Mouse (Mus musculus): ENCODE results near the gene Lyar. TPM values are rescaled to one million over a fixed set of nuclear protein-coding genes. Genes with fewer than 3 reads are reported as not detected.

Gene Lyar
- polyA plus RNA-seq, 1 experiment from 2014 or later, result 146 TPM

- Histone ChIP-seq H3K36me3 (ENCODE audit: control insufficient read depth, insufficient read depth, low read length) (no peaks in the 10 kb centered on the region; the same call in 1 of the 2 replicates), H3K4me2 (ENCODE audit: low read depth, severe bottlenecking) (no peak overlapping the region), H3K4me1 (ENCODE audit: control insufficient read depth, insufficient read depth, low read length) (no peaks in the 10 kb centered on the region), H3K9me3 (ENCODE audit: control insufficient read depth, low read length) (no peaks in the 10 kb centered on the region), H3K9ac (ENCODE audit: low read length) (no peak overlapping the region), H3K4me3 (ENCODE audit: low read depth, low read length) (no peak overlapping the region), H3K27me3 (ENCODE audit: control insufficient read depth, insufficient read depth, low read length) (no peaks in the 10 kb centered on the region), H3K27ac (replicated peaks; ENCODE audit: low read depth, low read length) (no peak overlapping the region)
- WGBS, result 70% methylated on average over 5 of the region's 5 CpGs
- no peak for DNase-seq (ENCODE audit: low spot score)
- 0 out of 2 replicates have a peak, but pooled peaks have one; percentile 3 for ATAC-seq (ENCODE audit: insufficient number of reproducible peaks, low FRiP score, low TSS enrichment, low read depth)
Measured at GRCm38 (mm10) chr5:38196821-38197481, 23.3 kb upstream of the Lyar start.

GRCm38 (mm10) chr5:38197482-38197823 is 22.8 kb upstream of the Lyar start:
- WGBS, result 19% methylated on average over 7 of the region's 7 CpGs
- no peaks in the 10 kb centered on the region for H3K27me3 ChIP-seq (ENCODE audit: control insufficient read depth, insufficient read depth, low read length)
- no peaks in the 10 kb centered on the region for H3K9me3 ChIP-seq (ENCODE audit: control insufficient read depth, low read length)
- H3K9ac ChIP-seq (ENCODE audit: low read length), result no peak overlapping the region
- DNase-seq (ENCODE audit: low spot score), result peak; percentile 96
- H3K27ac ChIP-seq (replicated peaks; ENCODE audit: low read depth, low read length), result no peak overlapping the region
- no peak overlapping the region for H3K4me3 ChIP-seq (ENCODE audit: low read depth, low read length)
- no peaks in the 10 kb centered on the region for H3K4me1 ChIP-seq (ENCODE audit: control insufficient read depth, insufficient read depth, low read length)
- no peaks in the 10 kb centered on the region; the same call in 1 of the 2 replicates for H3K36me3 ChIP-seq (ENCODE audit: control insufficient read depth, insufficient read depth, low read length)
- ATAC-seq (ENCODE audit: insufficient number of reproducible peaks, low FRiP score, low TSS enrichment, low read depth), result peak; percentile 61
- H3K4me2 ChIP-seq (ENCODE audit: low read depth, severe bottlenecking), result no peak overlapping the region

- Histone ChIP-seq H3K27ac (replicated peaks; ENCODE audit: low read depth, low read length) (no peak overlapping the region), H3K4me1 (ENCODE audit: control insufficient read depth, insufficient read depth, low read length) (no peaks in the 10 kb centered on the region)
Measured at GRCm38 (mm10) chr5:38199686-38200085, 20.6 kb upstream of the Lyar start.

DNA sequence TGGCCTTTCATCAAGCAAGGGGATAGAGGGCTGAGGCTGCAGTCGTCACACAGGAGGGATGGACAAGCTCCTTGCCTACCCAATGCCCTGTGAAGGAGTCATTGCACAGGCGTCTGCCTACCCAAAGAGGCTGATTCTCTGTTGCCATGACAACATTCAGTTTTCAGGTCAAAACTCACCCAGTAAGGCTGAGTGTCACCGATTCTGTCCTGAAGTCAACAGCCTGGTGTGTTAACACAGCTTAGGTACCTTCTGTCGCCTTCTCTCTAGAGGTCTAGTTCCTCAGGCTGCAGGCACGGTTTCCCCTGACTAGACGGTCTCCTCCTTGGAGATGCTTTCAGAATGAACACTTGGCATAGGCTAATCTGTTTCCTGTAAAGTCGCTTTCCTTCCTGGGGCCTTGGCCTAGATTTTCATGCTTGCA is 15.0 kb upstream of the Lyar start:
- Histone ChIP-seq H3K9ac (ENCODE audit: low read length) (no peak overlapping the region), H3K36me3 (ENCODE audit: control insufficient read depth, insufficient read depth, low read length) (peaks cover 8% of the 10 kb centered on the region; the same call in 1 of the 2 replicates), H3K9me3 (ENCODE audit: control insufficient read depth, low read length) (no peaks in the 10 kb centered on the region), H3K27me3 (ENCODE audit: control insufficient read depth, insufficient read depth, low read length) (no peaks in the 10 kb centered on the region), H3K4me2 (ENCODE audit: low read depth, severe bottlenecking) (no peak overlapping the region), H3K4me1 (ENCODE audit: control insufficient read depth, insufficient read depth, low read length) (no peaks in the 10 kb centered on the region), H3K4me3 (ENCODE audit: low read depth, low read length) (no peak overlapping the region), H3K27ac (replicated peaks; ENCODE audit: low read depth, low read length) (no peak overlapping the region)
- WGBS, result 91% methylated on average over 7 of the region's 7 CpGs
- DNase-seq (ENCODE audit: low spot score), result no peak
- no peak for ATAC-seq (ENCODE audit: insufficient number of reproducible peaks, low FRiP score, low TSS enrichment, low read depth)

More at GRCm38 (mm10) chr5:38199686-38200085, 20.6 kb upstream of the Lyar start:
- Histone ChIP-seq H3K9me3 (ENCODE audit: control insufficient read depth, low read length) (no peaks in the 10 kb centered on the region), H3K9ac (ENCODE audit: low read length) (no peak overlapping the region), H3K36me3 (ENCODE audit: control insufficient read depth, insufficient read depth, low read length) (peaks cover 8% of the 10 kb centered on the region; the same call in 1 of the 2 replicates), H3K27me3 (ENCODE audit: control insufficient read depth, insufficient read depth, low read length) (no peaks in the 10 kb centered on the region), H3K4me2 (ENCODE audit: low read depth, severe bottlenecking) (no peak overlapping the region), H3K4me3 (ENCODE audit: low read depth, low read length) (no peak overlapping the region)
- no peak for DNase-seq (ENCODE audit: low spot score)
- no peak for ATAC-seq (ENCODE audit: insufficient number of reproducible peaks, low FRiP score, low TSS enrichment, low read depth)
- WGBS, result 88% methylated on average over 2 of the region's 2 CpGs

- H3K9me3 ChIP-seq (ENCODE audit: control insufficient read depth, low read length), result no peaks in the 10 kb centered on the region
- H3K9ac ChIP-seq (ENCODE audit: low read length), result no peak overlapping the region
- H3K27me3 ChIP-seq (ENCODE audit: control insufficient read depth, insufficient read depth, low read length), result no peaks in the 10 kb centered on the region
- no peaks in the 10 kb centered on the region for H3K4me1 ChIP-seq (ENCODE audit: control insufficient read depth, insufficient read depth, low read length)
- H3K36me3 ChIP-seq (ENCODE audit: control insufficient read depth, insufficient read depth, low read length), result peaks cover 3% of the 10 kb centered on the region
- ATAC-seq (ENCODE audit: insufficient number of reproducible peaks, low FRiP score, low TSS enrichment, low read depth) (no peak), DNase-seq (ENCODE audit: low spot score) (no peak)
- WGBS, result 70% methylated on average over 8 of the region's 8 CpGs
- H3K4me3 ChIP-seq (ENCODE audit: low read depth, low read length), result no peak overlapping the region
- H3K27ac ChIP-seq (replicated peaks; ENCODE audit: low read depth, low read length), result no peak overlapping the region
- no peak overlapping the region for H3K4me2 ChIP-seq (ENCODE audit: low read depth, severe bottlenecking)
Measured at GRCm38 (mm10) chr5:38208985-38209384, 11.3 kb upstream of the Lyar start.

- H3K36me3 ChIP-seq (ENCODE audit: control insufficient read depth, insufficient read depth, low read length), result peaks cover 4% of the 10 kb centered on the region
Measured at GRCm38 (mm10) chr5:38211691-38212090, 8.6 kb upstream of the Lyar start.

GRCm38 (mm10) chr5:38213009-38213408 is 7.3 kb upstream of the Lyar start:
- Histone ChIP-seq H3K27ac (replicated peaks; ENCODE audit: low read depth, low read length) (no peak overlapping the region), H3K4me2 (ENCODE audit: low read depth, severe bottlenecking) (no peak overlapping the region), H3K9me3 (ENCODE audit: control insufficient read depth, low read length) (no peaks in the 10 kb centered on the region), H3K9ac (ENCODE audit: low read length) (no peak overlapping the region), H3K4me1 (ENCODE audit: control insufficient read depth, insufficient read depth, low read length) (no peaks in the 10 kb centered on the region), H3K27me3 (ENCODE audit: control insufficient read depth, insufficient read depth, low read length) (no peaks in the 10 kb centered on the region), H3K4me3 (ENCODE audit: low read depth, low read length) (no peak overlapping the region), H3K36me3 (ENCODE audit: control insufficient read depth, insufficient read depth, low read length) (peaks cover 4% of the 10 kb centered on the region)
- 63% methylated on average over 6 of the region's 6 CpGs for WGBS
- DNase-seq (ENCODE audit: low spot score) (no peak), ATAC-seq (ENCODE audit: insufficient number of reproducible peaks, low FRiP score, low TSS enrichment, low read depth) (no peak)

More at GRCm38 (mm10) chr5:38211691-38212090, 8.6 kb upstream of the Lyar start:
- H3K27ac ChIP-seq (replicated peaks; ENCODE audit: low read depth, low read length), result no peak overlapping the region
- H3K4me1 ChIP-seq (ENCODE audit: control insufficient read depth, insufficient read depth, low read length), result no peaks in the 10 kb centered on the region
- ATAC-seq (ENCODE audit: insufficient number of reproducible peaks, low FRiP score, low TSS enrichment, low read depth) (no peak), DNase-seq (ENCODE audit: low spot score) (no peak)
- WGBS, result 87% methylated on average over 8 of the region's 8 CpGs
- H3K4me2 ChIP-seq (ENCODE audit: low read depth, severe bottlenecking), result no peak overlapping the region
- H3K27me3 ChIP-seq (ENCODE audit: control insufficient read depth, insufficient read depth, low read length), result no peaks in the 10 kb centered on the region
- H3K4me3 ChIP-seq (ENCODE audit: low read depth, low read length), result no peak overlapping the region
- H3K9ac ChIP-seq (ENCODE audit: low read length), result no peak overlapping the region
- H3K9me3 ChIP-seq (ENCODE audit: control insufficient read depth, low read length), result no peaks in the 10 kb centered on the region

GRCm38 (mm10) chr5:38219771-38220307 is 431 bp upstream of the Lyar start:
- Histone ChIP-seq H3K27me3 (ENCODE audit: control insufficient read depth, insufficient read depth, low read length) (no peaks in the 10 kb centered on the region), H3K9me3 (ENCODE audit: control insufficient read depth, low read length) (no peaks in the 10 kb centered on the region), H3K9ac (ENCODE audit: low read length) (peak overlapping the region; percentile 75), H3K36me3 (ENCODE audit: control insufficient read depth, insufficient read depth, low read length) (0 out of 2 replicates have a peak, but pooled peaks cover 2% of the 10 kb centered on the region), H3K4me3 (ENCODE audit: low read depth, low read length) (peak overlapping the region; percentile 96), H3K27ac (replicated peaks; ENCODE audit: low read depth, low read length) (no peak overlapping the region), H3K4me2 (ENCODE audit: low read depth, severe bottlenecking) (peak overlapping the region; percentile 81), H3K4me1 (ENCODE audit: control insufficient read depth, insufficient read depth, low read length) (peaks cover 9% of the 10 kb centered on the region; the same call in 1 of the 2 replicates)
- peak; percentile 73 for ATAC-seq (ENCODE audit: insufficient number of reproducible peaks, low FRiP score, low TSS enrichment, low read depth)
- WGBS, result under 1% methylated on average over 35 of the region's 35 CpGs
- no peak for DNase-seq (ENCODE audit: low spot score)

Measured in limb, embryonic 11.5 days (tissue).